Mouse (Mus musculus): ENCODE results near the gene Fam120a.

- peak; percentile 35 for TF ChIP-seq USF1 (IDR thresholded peaks at IDR 0.05; ENCODE audit: low read depth)
- no peak for TF ChIP-seq POLR2A (IDR thresholded peaks at IDR 0.05; ENCODE audit: insufficient read length, low read depth)
- TF ChIP-seq CEBPB (IDR thresholded peaks at IDR 0.05; ENCODE audit: insufficient read depth, poor library complexity, severe bottlenecking), result no peak
- no peak for TF ChIP-seq MYOG (IDR thresholded peaks at IDR 0.05; ENCODE audit: control insufficient read depth in 1 of 3, insufficient read depth in 1 of 3, insufficient read length in 2 of 3, low read depth in 2 of 3)
Observed at GRCm38 (mm10) chr13:48964850-48965249, 3.0 kb downstream of the Fam120a start.

All from myocyte (in vitro differentiated cells).